Mouse (Mus musculus) cerebellum, adult 2 months (tissue): ENCODE measurements around the gene Fsd1l. TPM values are rescaled to one million over a fixed set of nuclear protein-coding genes. Genes with fewer than 3 reads are reported as not detected.
A peak's percentile ranks its signal among the peaks of the same experiment; 100 is the strongest.

Experiments
- DNase-seq, 2 experiments: peaks; one replicate each; pipeline ENCODE4 v3.0.0; 2021
- H3K27ac ChIP-seq: fragments of 200-500 bp; 2 replicates; pipeline ENCODE4 v1.5.1; 2012; ENCODE audit warnings: low read length, control low read depth, inconsistent platforms; ENCODE audit not compliant: insufficient read depth
- H3K27me3 ChIP-seq: fragments of 200-500 bp; 2 replicates; pipeline ENCODE4 v1.6.1; 2012; ENCODE audit warnings: inconsistent platforms, mild to moderate bottlenecking, low read length, moderate library complexity; ENCODE audit not compliant: control insufficient read depth, insufficient read depth
- H3K4me1 ChIP-seq: fragments of 200-500 bp; 2 replicates; pipeline ENCODE4 v1.6.1; 2011; ENCODE audit warnings: low read length; ENCODE audit not compliant: control insufficient read depth, insufficient read depth
- H3K4me3 ChIP-seq: fragments of 200-500 bp; replicated peaks from 2 replicates; pipeline ENCODE3; 2011; ENCODE audit warnings: mild to moderate bottlenecking, low read depth, low read length, control low read depth; ENCODE audit not compliant: insufficient read depth
- CTCF ChIP-seq: fragments of 200-500 bp; IDR thresholded peaks from 2 replicates; pipeline ENCODE4 v1.5.1; 2011; ENCODE audit warnings: low read depth, mild to moderate bottlenecking, control low read depth, low read length, moderate library complexity, borderline replicate concordance; ENCODE audit not compliant: insufficient read depth
- POLR2A ChIP-seq: fragments of 200-500 bp; IDR thresholded peaks from 2 replicates; pipeline ENCODE4 v1.6.1; 2011; ENCODE audit warnings: low read length, control low read depth, borderline replicate concordance; ENCODE audit not compliant: insufficient read depth
- WGBS: fragments of 180-500 bp; shearing (Covaris S2); methylation state at CpG from one replicate; pipeline ENCODE4 v1.1.7; 2018; 5-methylcytosine and 5-hydroxymethylcytosine counted together
- polyA plus RNA-seq: library from polyadenylated mRNA; depleted of rRNA; stranded (reverse); fragments of >200 nt; gene quantifications from 2 replicates; pipeline ENCODE4 v1.2.3, GENCODE M21; 2012; rRNA removed

Gene Fsd1l
- polyA plus RNA-seq, 1 experiment: 9.6 TPM

GRCm38 (mm10) chr4:53728121-53728520 lies 96.8 kb downstream of the Fsd1l start:
- TF ChIP-seq POLR2A (no peak), CTCF (no peak)
- H3K4me1 ChIP-seq: no peaks in the 10 kb centered on the region
- 98% methylated on average over 1 of the region's 1 CpGs for WGBS
- H3K27me3 ChIP-seq: no peaks in the 10 kb centered on the region
- no peak overlapping the region for H3K4me3 ChIP-seq
- H3K27ac ChIP-seq: no peak overlapping the region
- DNase-seq: no peak

- peak in 1 of 2 experiments; percentile 29 for DNase-seq
- no peaks in the 10 kb centered on the region for H3K4me1 ChIP-seq
- H3K4me3 ChIP-seq: no peak overlapping the region
- no peak overlapping the region for H3K27ac ChIP-seq
- WGBS: 38% methylated on average over 6 of the region's 6 CpGs
- H3K27me3 ChIP-seq: no peaks in the 10 kb centered on the region
- TF ChIP-seq CTCF (peak; percentile 36; the same call in 1 of the 2 replicates), POLR2A (no peak)
These were observed 107.8 kb downstream of the Fsd1l start for GRCm38 (mm10) chr4:53738956-53739616.

DNA sequence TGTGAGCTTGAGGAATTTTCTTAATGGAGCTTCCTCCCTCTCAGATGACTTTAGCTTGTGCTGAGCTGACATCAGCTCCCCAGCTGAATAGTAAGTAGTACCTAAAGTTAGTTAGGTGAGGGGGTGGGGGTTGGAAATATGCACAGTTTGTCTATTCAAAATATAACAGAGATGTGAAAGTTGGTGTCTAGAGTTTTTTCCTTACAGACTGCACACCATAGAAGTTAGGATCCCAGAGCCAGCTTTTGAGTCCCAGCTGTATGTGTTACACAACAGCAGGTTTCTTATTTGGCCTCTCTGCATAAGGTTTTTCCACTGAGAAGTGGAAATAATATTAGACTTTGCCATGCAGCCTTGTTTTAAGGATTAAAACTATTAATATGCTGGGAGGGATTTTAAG lies 118.6 kb downstream of the Fsd1l start:
- Histone ChIP-seq H3K27ac (no peak overlapping the region), H3K27me3 (no peaks in the 10 kb centered on the region), H3K4me3 (no peak overlapping the region), H3K4me1 (no peaks in the 10 kb centered on the region)
- TF ChIP-seq CTCF: no peak
- no peak for TF ChIP-seq POLR2A
- no peak for DNase-seq

GRCm38 (mm10) chr4:53750391-53751120 lies 119.3 kb downstream of the Fsd1l start:
- Histone ChIP-seq H3K4me3 (no peak overlapping the region), H3K27me3 (no peaks in the 10 kb centered on the region), H3K4me1 (no peaks in the 10 kb centered on the region), H3K27ac (no peak overlapping the region)
- no peak for DNase-seq
- WGBS: 80% methylated on average over 16 of the region's 16 CpGs
- TF ChIP-seq POLR2A (no peak), CTCF (no peak)

Other genes with a start within 250 kb of the Fsd1l start
- 77.0 and 85.3 TPM in 2 replicates for gene Slc44a1, start 191.1 kb upstream of the Fsd1l start, polyA plus RNA-seq
- gene Fktn, start 82.5 kb downstream of the Fsd1l start, polyA plus RNA-seq: 20.7 and 25.0 TPM in 2 replicates
- gene Tal2, start 148.2 kb downstream of the Fsd1l start, polyA plus RNA-seq: 0.08 and 0.25 TPM in 2 replicates
- gene Tmem38b, start 194.6 kb downstream of the Fsd1l start, polyA plus RNA-seq: 8.5 and 9.2 TPM in 2 replicates